Mouse (Mus musculus) ES-Bruce4 (cell line): ENCODE measurements at regions not wholly inside any gene's neighbourhood (a gene's known extent, or its start where the extent isn't known, plus 50 kb on each side); places are given as distances from the start of the nearest gene placed in this dataset.

Experiments used
- CTCF ChIP-seq: IDR thresholded peaks from one replicate; pipeline ENCODE4 v1.8.1; 2011; ENCODE audit warnings: low read depth, low read length
- POLR2A ChIP-seq: IDR thresholded peaks from one replicate; pipeline ENCODE4 v1.8.1; 2011; ENCODE audit warnings: low read length; ENCODE audit not compliant: insufficient read depth

DNA sequence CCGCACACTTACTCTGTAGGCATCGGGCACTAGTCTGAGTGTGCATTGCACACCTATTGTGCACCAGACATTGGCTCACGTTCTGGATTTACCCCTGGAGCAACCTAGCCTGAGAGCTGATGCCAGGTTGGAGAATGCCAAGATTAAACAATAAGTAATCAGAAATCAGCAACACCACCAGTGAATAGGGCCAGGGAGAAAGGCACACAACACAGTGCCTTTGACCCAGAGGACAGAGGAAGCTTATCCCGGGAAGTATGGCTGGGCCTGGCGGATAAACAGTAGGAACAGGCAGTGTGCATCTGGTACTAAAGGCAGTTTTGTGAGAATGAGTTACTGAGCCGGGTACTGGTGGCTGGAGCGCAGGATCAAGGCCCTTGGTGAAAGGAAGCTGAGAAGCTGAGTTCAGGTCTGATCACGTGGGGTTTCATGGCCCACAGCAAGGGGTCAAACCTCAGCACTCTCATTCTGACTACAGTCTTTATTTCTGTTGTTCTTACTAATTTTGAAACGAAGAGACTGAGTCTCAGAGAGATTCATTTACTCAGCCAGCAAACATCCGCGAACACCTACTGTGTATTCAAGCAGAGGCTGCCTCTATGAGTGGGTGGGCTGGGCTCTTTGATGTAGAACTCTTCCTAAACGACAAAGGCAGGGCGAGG lies 284.8 kb upstream of the Msx2 start:
- TF ChIP-seq CTCF: no peak
- TF ChIP-seq POLR2A: no peak
